Mouse (Mus musculus) testis, adult 10 weeks (tissue): Measurements from ENCODE around the gene Tmem106a. TPM values are rescaled to one million over a fixed set of nuclear protein-coding genes. Genes with fewer than 3 reads are reported as not detected.

Experiments used
- polyA plus RNA-seq: library from polyadenylated mRNA; stranded (reverse); fragments of 350-450 nt; fragmentation: Illumina TruSeq; extraction: RNeasy Lipid Tissue Mini Kit (QIAGEN cat#74804); gene quantifications from one replicate; pipeline ENCODE4 v1.2.3, GENCODE M21; 2014; ENCODE audit warnings: low read depth, low replicate concordance

The Tmem106a gene
- 3.9 TPM for polyA plus RNA-seq

GRCm38 (mm10) chr11:101582054-101583035 is at the start of gene Tmem106a:
Tmem106a (plus strand) TSS chr11:101582242.

DNA sequence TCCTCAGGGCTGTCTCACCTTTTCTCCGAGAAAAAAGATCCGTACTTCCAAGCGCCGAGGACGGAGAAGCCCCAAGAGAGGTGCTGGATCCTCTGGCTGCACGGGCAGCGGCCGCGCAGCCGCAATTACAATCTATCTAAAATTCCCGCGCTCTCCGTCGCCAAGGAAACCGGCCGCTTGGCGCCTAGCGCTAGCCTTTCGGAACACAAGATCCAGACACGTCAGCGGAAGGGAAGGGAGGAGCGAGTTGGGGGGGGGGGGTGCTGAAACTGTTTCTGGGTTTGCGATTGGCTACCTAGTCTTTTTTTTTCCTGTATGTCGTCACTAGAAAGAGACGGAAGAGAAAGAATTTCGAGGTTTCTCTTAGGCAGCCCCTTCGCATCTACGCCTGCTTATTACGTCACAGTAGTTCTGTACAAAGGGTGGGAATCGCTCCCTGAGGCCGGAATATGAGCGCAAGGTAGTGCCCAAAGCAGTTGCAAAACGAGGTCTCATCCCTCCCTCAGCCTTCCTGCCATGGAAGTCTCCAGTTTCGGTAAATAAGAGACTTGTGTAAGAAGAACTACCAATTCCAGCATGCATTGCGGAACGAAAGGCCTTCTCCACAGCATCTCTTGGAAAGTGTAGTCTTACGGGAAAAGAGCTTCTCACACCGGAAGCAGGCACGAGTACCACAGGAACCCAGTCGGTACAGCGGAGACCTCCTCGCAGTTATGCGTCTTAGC is 30.1 kb upstream of the Tmem106a start, which contains the start of the genes Brca1 and Nbr1:
Gene Brca1 (minus strand): TSS at position 205 of the 725 bp plus-strand sequence.
Gene Nbr1 (plus strand): TSS at position 399 of the 725 bp plus-strand sequence.

GRCm38 (mm10) chr11:101599156-101599555 is 17.1 kb downstream of the Tmem106a start, which contains the start of gene Gm11634:
Gm11634 (minus strand) TSS chr11:101599256.

GRCm38 (mm10) chr11:101626995-101627856 is 45.2 kb downstream of the Tmem106a start, which contains the start of gene Rdm1:
Rdm1 (plus strand) TSS chr11:101627195.

Other genes with a start within 250 kb of the Tmem106a start
- gene G6pc, start 214.7 kb upstream of the Tmem106a start, polyA plus RNA-seq, result not detected
- 4.6 TPM for gene Aarsd1, start 164.6 kb upstream of the Tmem106a start, polyA plus RNA-seq
- gene Gm27029, start 157.4 kb upstream of the Tmem106a start, polyA plus RNA-seq, result 0.41 TPM
- gene Rundc1, start 157.2 kb upstream of the Tmem106a start, polyA plus RNA-seq, result 1.9 TPM
- 14.0 TPM for gene Ptges3l, start 156.9 kb upstream of the Tmem106a start, polyA plus RNA-seq
- gene Rpl27, start 139.9 kb upstream of the Tmem106a start, polyA plus RNA-seq, result 23.8 TPM
- 0.25 TPM for gene Ifi35, start 133.8 kb upstream of the Tmem106a start, polyA plus RNA-seq
- gene Rnd2, start 117.2 kb upstream of the Tmem106a start, polyA plus RNA-seq, result 12.6 TPM
- 2.6 TPM for gene Vat1, start 116.0 kb upstream of the Tmem106a start, polyA plus RNA-seq
- gene Brca1, start 30.3 kb upstream of the Tmem106a start, polyA plus RNA-seq, result 26.7 TPM
- gene Nbr1, start 30.1 kb upstream of the Tmem106a start, polyA plus RNA-seq, result 301 TPM
- gene Gm11634, start 17.0 kb downstream of the Tmem106a start, polyA plus RNA-seq, result 90.8 TPM
- gene Rdm1, start 45.0 kb downstream of the Tmem106a start, polyA plus RNA-seq, result not detected
- 4.0 TPM for gene Arl4d, start 83.3 kb downstream of the Tmem106a start, polyA plus RNA-seq
- 40.7 TPM for gene Dhx8, start 150.7 kb downstream of the Tmem106a start, polyA plus RNA-seq
- gene Etv4, start 203.1 kb downstream of the Tmem106a start, polyA plus RNA-seq, result not detected